Mouse (Mus musculus): Measurements from ENCODE around the gene Ppp1r21. TPM values are rescaled to one million over a fixed set of nuclear protein-coding genes. Genes with fewer than 3 reads are reported as not detected.

Gene Ppp1r21
- polyA plus RNA-seq, 1 experiment from 2014 or later, result 29.5 TPM

GRCm38 (mm10) chr17:88636587-88636986 lies 106.7 kb downstream of the Ppp1r21 start:
- Histone ChIP-seq H3K9ac (replicated peaks; ENCODE audit: low read depth, low read length) (no peak overlapping the region), H3K9me3 (ENCODE audit: control insufficient read depth, low read length) (no peaks in the 10 kb centered on the region), H3K4me1 (replicated peaks; ENCODE audit: control insufficient read depth, insufficient read depth, low read length) (peaks cover 6% of the 10 kb centered on the region), H3K4me2 (ENCODE audit: low read length) (no peak overlapping the region), H3K27ac (ENCODE audit: low read length) (no peak overlapping the region), H3K4me3 (replicated peaks; ENCODE audit: low read length) (no peak overlapping the region), H3K27me3 (replicated peaks; ENCODE audit: control insufficient read depth, insufficient read depth, low read length) (no peaks in the 10 kb centered on the region), H3K36me3 (ENCODE audit: control insufficient read depth, insufficient read depth) (no peaks in the 10 kb centered on the region)
- 65% methylated on average over 12 of the region's 12 CpGs for WGBS
- ATAC-seq, result no peak; the same call in 1 of the 2 replicates

Other genes starting within 250 kb of the Ppp1r21 start
- gene Foxn2, start 89.4 kb upstream of the Ppp1r21 start, polyA plus RNA-seq (2015; fragmentation: Nextera tagmentation; extraction: Ambion mirVana), result 11.6 and 13.0 TPM in 2 replicates
- gene Ston1, start 67.6 kb downstream of the Ppp1r21 start, polyA plus RNA-seq (2015; fragmentation: Nextera tagmentation; extraction: Ambion mirVana), result 1.6 and 1.7 TPM in 2 replicates
- 0.21 and 0.22 TPM in 2 replicates for gene Gtf2a1l, start 138.5 kb downstream of the Ppp1r21 start, polyA plus RNA-seq (2015; fragmentation: Nextera tagmentation; extraction: Ambion mirVana)

All from forebrain, embryonic 16.5 days (tissue).